Mouse (Mus musculus) kidney, postnatal 10 days (tissue): Measurements from ENCODE around the gene Oaz1.

Source experiments
- DNase-seq: peaks from one replicate; pipeline ENCODE4 v3.0.0; 2021; ENCODE audit warnings: mixed read lengths

Gene Oaz1

GRCm38 (mm10) chr10:80826151-80827062, at the start of gene Oaz1:
Oaz1 (plus strand) TSS chr10:80826656.
- peak; percentile 99 for DNase-seq

GRCm38 (mm10) chr10:80777123-80777522, 49.3 kb upstream of the Oaz1 start:
- no peak for DNase-seq

GRCm38 (mm10) chr10:80779565-80779964, 46.9 kb upstream of the Oaz1 start:
- no peak for DNase-seq

- DNase-seq: no peak
These were observed 42.2 kb upstream of the Oaz1 start for GRCm38 (mm10) chr10:80784302-80784701.

DNA sequence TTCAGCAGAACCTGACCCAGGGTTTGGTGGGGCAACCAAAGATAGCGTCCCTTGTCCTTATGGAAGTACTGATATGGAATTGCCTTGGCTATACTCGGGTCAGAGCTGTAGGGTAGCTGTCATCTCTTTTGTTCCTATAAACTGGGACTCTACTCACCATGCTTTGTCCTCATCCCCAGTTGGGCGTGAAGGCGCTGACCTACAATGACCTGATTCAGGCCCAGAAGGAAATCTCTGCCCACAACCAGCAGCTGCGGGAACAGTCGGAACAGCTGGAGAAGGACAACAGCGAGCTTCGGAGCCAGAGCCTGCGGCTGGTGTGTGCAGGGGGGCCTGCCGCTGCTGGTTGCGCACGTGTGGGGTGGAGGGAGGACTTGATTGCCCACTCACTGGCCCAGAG, 41.6 kb upstream of the Oaz1 start:
- DNase-seq: no peak

DNA sequence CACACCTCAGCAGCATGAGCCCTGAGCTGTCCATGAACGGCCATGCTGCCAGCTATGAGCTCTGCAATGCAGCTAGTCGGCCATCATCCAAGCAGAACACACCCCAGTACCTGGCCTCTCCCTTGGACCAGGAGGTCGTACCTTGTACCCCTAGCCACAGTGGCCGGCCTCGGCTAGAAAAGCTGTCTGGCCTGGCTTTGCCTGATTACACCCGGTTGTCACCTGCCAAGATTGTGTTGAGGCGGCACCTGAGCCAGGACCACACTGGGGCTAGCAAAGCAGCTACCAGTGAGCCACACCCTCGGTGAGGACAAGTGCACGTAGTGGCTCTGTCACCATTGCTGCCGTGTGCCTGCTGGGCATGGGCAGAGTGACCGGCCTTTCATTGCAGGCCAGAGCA, 40.5 kb upstream of the Oaz1 start:
- no peak for DNase-seq

DNA sequence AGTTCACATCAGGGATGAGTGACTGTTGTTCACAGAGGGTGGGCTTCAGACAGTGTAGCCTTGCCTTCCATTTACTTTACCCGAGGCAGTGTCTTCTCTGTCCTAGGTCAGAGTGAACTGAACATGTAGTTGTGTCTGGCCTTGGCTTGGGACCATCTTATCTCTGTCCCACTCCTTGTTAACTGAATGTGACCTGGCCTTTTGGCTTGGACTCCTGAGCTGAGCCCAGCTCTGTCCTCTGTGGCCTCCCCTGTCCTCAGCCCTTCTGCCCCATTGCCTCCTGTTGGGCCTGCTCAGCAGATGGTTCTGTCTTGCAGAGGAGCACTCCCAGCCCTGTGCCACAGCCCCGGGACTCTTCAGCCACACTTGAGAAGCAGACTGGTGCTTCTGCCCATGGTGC, 38.9 kb upstream of the Oaz1 start:
- DNase-seq: no peak

GRCm38 (mm10) chr10:80790761-80791404, 35.6 kb upstream of the Oaz1 start:
- no peak for DNase-seq

- DNase-seq: no peak
These were observed 34.8 kb upstream of the Oaz1 start for GRCm38 (mm10) chr10:80791476-80792174.

- DNase-seq: no peak
These were observed 34.1 kb upstream of the Oaz1 start for GRCm38 (mm10) chr10:80792175-80793032.

DNA sequence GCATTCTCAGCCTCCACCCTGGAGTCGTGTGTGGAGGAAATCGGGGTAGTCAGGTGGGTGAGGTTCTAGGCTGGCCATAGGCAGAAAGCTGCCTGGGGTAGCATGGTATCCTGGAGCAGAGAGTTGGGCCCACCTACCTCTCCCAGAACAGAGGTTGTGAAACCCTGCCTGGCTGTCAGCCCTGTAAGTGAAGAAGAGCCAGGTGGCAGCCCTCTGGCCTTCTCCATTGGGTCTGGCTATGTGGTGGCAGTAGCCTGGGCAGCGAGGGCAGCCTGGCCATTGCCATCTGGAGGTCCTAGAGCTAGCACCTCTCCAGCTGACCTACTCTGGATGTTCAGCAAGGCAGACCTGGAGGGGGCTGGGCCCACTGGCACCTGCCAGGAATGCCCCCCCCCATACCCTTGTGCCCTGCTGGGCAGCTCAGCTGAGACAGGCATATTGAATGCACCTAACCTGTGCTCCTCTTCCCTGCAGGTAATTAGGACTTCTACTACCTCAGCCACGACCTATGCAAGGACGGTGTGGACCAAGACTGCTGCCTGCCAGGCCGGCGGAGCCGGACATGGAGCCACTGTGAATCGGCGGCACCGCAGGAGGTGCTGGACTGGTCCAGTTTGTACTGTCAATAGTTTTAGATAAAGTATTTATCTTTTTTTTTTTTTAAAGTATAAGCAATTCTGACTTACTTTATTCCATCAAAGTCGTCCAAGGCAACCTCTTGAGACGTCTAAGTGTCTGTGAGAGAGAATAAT, 33.2 kb upstream of the Oaz1 start:
- no peak for DNase-seq

- DNase-seq: no peak
These were observed 32.7 kb upstream of the Oaz1 start for GRCm38 (mm10) chr10:80793803-80794202.

- no peak for DNase-seq
These were observed 31.7 kb upstream of the Oaz1 start for GRCm38 (mm10) chr10:80794750-80795149.

GRCm38 (mm10) chr10:80796307-80796848, 30.1 kb upstream of the Oaz1 start:
- no peak for DNase-seq

- DNase-seq: peak; percentile 87
These were observed 29.0 kb upstream of the Oaz1 start for GRCm38 (mm10) chr10:80797186-80798149.

DNA sequence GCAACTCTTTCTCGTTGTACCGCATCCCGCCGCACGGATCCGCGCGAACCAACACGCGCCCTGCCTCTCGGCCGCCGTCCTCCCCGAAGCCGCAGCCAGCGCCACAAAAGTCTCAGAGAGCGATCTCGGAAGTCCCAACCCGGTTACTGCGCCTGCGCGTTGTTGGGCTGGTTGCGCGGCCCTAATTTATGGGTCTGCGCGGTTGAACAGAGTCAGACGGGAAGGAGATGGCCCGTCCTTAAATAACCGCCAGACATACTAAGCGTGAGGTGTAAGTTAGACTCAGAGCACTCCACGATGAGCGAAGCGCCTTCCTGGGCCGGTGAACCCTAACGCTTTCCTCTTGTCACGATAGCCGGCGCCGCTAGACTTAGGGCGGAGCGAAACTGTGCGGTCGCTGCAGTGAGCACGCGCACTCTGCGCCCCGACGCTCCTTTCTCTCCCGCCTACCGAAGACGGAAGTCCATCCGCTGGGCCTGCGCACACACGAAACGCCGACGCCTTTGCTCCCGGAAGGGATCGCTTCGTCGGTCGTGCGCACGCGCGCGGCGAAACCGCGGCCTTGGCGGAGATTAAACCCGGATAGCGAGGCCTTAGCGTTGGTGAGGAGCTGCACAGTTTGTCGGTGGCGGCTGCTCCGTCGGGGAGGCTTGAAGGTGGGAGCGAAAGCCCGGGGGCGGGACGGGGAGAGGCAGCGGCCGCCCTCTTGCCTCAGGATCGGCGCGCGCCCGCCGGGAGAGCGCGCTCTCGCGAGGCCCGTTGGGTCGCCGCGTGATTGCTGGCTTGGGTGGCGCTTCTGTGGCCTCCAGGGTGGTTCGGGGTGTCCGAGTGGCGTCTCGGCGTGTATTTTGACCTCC, 28.1 kb upstream of the Oaz1 start, which contains the start of the genes Sf3a2 and Plekhj1:
Sf3a2 (plus strand) TSS at position 49 of the 857 bp plus-strand sequence.
Plekhj1 (minus strand) TSS at position 477 of the 857 bp plus-strand sequence.
- DNase-seq: peak; percentile 97

- no peak for DNase-seq
These were observed 27.3 kb upstream of the Oaz1 start for GRCm38 (mm10) chr10:80799070-80799566.

DNA sequence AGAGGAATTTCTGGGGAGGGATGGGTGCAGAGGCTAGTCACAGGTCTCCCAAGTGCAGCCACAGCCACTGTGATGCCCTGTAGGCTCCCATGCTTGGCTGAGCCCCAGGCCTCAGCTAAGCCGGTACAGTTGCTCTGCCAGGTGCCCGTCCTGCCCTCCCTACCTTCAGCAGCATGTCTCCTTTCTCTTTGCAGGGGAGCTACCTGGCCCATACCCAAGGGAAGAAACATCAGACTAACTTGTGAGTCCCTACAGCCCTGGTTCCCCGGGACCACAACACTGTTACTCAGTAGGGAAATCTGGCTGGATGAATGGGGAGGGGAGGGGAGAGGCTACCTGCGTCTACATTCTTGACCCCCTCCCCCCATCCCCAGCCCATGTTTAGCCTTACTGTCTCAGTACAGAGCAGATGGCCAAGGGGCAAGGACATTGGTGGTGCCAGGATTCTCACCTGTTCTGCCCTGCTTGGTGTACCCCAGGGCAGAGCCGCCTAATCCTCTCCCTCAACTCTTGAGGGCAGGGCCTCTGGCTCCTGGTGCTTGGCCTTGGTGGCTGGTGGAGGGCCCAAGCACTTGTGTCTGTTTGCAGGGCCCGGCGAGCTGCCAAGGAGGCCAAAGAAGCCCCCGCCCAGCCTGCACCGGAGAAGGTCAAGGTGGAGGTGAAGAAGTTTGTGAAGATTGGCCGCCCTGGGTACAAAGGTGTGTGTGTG, 24.1 kb upstream of the Oaz1 start:
- no peak for DNase-seq
